Mouse (Mus musculus): Measurements from ENCODE around the gene Slc34a2.

Gene Slc34a2

GRCm38 (mm10) chr5:53110225-53110624 is 72.3 kb downstream of the Slc34a2 start:
- no peak for DNase-seq (ENCODE audit: low spot score)

- DNase-seq (ENCODE audit: low spot score): no peak
Measured at GRCm38 (mm10) chr5:53111036-53111435, 73.2 kb downstream of the Slc34a2 start.

- no peak for DNase-seq (ENCODE audit: low spot score)
Measured at GRCm38 (mm10) chr5:53112942-53113341, 75.1 kb downstream of the Slc34a2 start.

- no peak for DNase-seq (ENCODE audit: low spot score)
Measured at GRCm38 (mm10) chr5:53114616-53115267, 76.9 kb downstream of the Slc34a2 start.

- DNase-seq (ENCODE audit: low spot score): no peak
Measured at GRCm38 (mm10) chr5:53118212-53118611, 80.3 kb downstream of the Slc34a2 start.

- DNase-seq (ENCODE audit: low spot score): no peak
Measured at GRCm38 (mm10) chr5:53119689-53120088, 81.8 kb downstream of the Slc34a2 start.

All from c-Kit-positive CD71-positive TER-119-positive erythroid progenitor cells, embryonic 14.5 days (primary cell).